Mouse (Mus musculus) forebrain, embryonic 15.5 days (tissue): ENCODE measurements around the gene Uts2r. TPM values are rescaled to one million over a fixed set of nuclear protein-coding genes. Genes with fewer than 3 reads are reported as not detected.

Experiments used
- ATAC-seq: fragments of 200-750 bp; cut with Nextera tagmentation; replicated peaks from 2 replicates; pipeline ENCODE4 v1.8.0; 2017; ENCODE audit warnings: mild to moderate bottlenecking, moderate TSS enrichment, moderate library complexity
- H3K27ac ChIP-seq: fragments of 300-500 bp; sonication (generic); replicated peaks from 2 replicates; pipeline ENCODE4 v1.5.1; 2015; ENCODE audit warnings: mild to moderate bottlenecking, inconsistent platforms
- H3K27me3 ChIP-seq: fragments of 300-500 bp; sonication (generic); 2 replicates; pipeline ENCODE4 v1.6.1; 2015; ENCODE audit warnings: inconsistent platforms
- H3K36me3 ChIP-seq: fragments of 300-500 bp; sonication (generic); 2 replicates; pipeline ENCODE4 v1.6.1; 2015; ENCODE audit warnings: mild to moderate bottlenecking, inconsistent platforms
- H3K4me1 ChIP-seq: fragments of 300-500 bp; sonication (generic); 2 replicates; pipeline ENCODE4 v1.6.1; 2015; ENCODE audit warnings: inconsistent platforms
- H3K4me2 ChIP-seq: fragments of 300-500 bp; sonication (generic); replicated peaks from 2 replicates; pipeline ENCODE4 v1.6.1; 2015; ENCODE audit warnings: mild to moderate bottlenecking, inconsistent platforms
- H3K4me3 ChIP-seq: fragments of 300-500 bp; sonication (generic); 2 replicates; pipeline ENCODE4 v1.5.1; 2015; ENCODE audit warnings: mild to moderate bottlenecking, inconsistent platforms
- H3K9ac ChIP-seq: fragments of 300-500 bp; sonication (generic); replicated peaks from 2 replicates; pipeline ENCODE4 v1.6.1; 2015; ENCODE audit warnings: mild to moderate bottlenecking, inconsistent platforms
- H3K9me3 ChIP-seq: fragments of 300-500 bp; sonication (generic); 2 replicates; pipeline ENCODE4 v1.6.1; 2016; ENCODE audit warnings: inconsistent platforms
- WGBS: fragments of 180-500 bp; shearing (Covaris S2); methylation state at CpG from one replicate; pipeline ENCODE4 v1.1.7; 2015; ENCODE audit warnings: mixed read lengths; 5-methylcytosine and 5-hydroxymethylcytosine counted together
- polyA plus RNA-seq: library from polyadenylated mRNA; unstranded; fragments of >200 nt; fragmentation: Nextera tagmentation; extraction: Ambion mirVana; gene quantifications from 2 replicates; pipeline ENCODE4 v1.2.1, GENCODE M21; 2015

Uts2r gene
- polyA plus RNA-seq: 0.18 TPM in 1 of 2 replicates, not detected in the other

DNA sequence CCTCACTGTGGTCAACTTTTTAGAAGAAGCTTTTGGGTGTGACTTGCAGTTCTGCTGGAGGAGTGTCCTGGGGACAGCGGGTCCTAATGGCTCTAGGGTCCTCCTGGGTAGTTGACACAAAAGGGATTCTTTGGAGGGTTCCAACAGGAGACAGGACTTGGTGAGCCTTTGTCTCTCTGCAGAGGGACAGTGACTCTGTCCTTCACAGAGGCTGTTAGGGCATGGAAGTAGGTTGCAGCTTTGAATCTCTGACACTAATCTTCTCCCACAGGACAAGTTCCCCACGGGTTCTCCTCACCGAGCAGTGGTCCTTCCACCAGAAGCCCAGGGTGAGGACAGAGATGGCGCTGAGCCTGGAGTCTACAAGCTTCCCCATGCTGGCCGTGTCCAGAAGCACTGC, at the start of gene Uts2r:
TSS of gene Uts2r (plus strand) at position 301 of the 400 bp plus-strand sequence.
- Histone ChIP-seq H3K27me3 (peaks cover 29% of the 10 kb centered on the region), H3K4me1 (peaks cover 7% of the 10 kb centered on the region), H3K9ac (no peak within 1 kb of the TSS), H3K4me2 (no peak within 1 kb of the TSS), H3K27ac (no peak within 1 kb of the TSS), H3K4me3 (no peak within 1 kb of the TSS), H3K9me3 (no peaks in the 10 kb centered on the region), H3K36me3 (no peaks in the 10 kb centered on the region)
- WGBS: 90% methylated on average over 5 of the region's 5 CpGs
- ATAC-seq: no peak

DNA sequence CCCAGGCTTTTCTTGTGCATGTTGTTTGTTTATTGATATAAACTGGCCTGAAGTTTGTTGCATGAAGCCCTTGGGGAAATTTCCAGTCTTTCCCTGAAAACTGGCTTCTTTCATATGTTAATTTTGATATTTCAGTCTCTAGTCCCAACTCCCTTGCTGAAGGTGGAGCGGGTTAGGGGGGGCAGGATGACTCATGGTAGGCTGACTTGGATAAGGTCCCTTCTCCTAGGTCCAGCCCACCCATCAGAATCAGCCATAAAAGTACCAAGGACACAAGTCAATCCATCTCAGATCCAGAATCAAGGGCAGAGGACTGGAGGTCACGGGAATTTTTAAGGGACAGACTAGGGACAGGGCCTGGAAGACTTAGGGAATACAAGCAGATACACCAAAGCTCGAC, 49.0 kb upstream of the Uts2r start:
- Histone ChIP-seq H3K4me2 (no peak overlapping the region), H3K27me3 (no peaks in the 10 kb centered on the region), H3K9ac (no peak overlapping the region), H3K4me1 (peaks cover 2% of the 10 kb centered on the region; the same call in 1 of the 2 replicates), H3K36me3 (no peaks in the 10 kb centered on the region), H3K4me3 (no peak overlapping the region), H3K27ac (no peak overlapping the region), H3K9me3 (no peaks in the 10 kb centered on the region)
- 86% methylated on average over 3 of the region's 3 CpGs for WGBS
- ATAC-seq: no peak

DNA sequence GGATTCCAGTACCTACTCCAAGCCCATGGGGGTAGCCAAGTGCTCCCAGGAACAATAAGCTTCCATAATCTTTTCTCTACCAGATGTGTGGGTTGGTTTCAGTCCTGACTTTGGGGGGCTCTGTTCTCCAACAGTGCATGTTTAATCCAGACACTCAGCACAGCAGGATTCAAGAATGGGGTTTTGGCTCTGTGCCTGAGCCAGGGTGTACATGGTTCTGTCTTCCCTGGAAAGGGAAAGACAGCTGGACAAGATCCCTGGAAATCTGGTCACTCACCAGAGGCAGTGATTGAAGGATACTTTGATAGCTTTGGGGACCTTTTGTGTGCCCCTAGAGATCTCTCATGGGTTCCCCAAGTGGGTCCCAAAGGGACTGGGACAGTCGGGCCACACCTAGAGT, 48.5 kb upstream of the Uts2r start:
- Histone ChIP-seq H3K4me2 (no peak overlapping the region), H3K4me1 (peaks cover 2% of the 10 kb centered on the region; the same call in 1 of the 2 replicates), H3K4me3 (no peak overlapping the region), H3K9ac (no peak overlapping the region), H3K27me3 (no peaks in the 10 kb centered on the region), H3K9me3 (no peaks in the 10 kb centered on the region), H3K27ac (no peak overlapping the region), H3K36me3 (no peaks in the 10 kb centered on the region)
- 67% methylated on average over 1 of the region's 1 CpGs for WGBS
- no peak for ATAC-seq

DNA sequence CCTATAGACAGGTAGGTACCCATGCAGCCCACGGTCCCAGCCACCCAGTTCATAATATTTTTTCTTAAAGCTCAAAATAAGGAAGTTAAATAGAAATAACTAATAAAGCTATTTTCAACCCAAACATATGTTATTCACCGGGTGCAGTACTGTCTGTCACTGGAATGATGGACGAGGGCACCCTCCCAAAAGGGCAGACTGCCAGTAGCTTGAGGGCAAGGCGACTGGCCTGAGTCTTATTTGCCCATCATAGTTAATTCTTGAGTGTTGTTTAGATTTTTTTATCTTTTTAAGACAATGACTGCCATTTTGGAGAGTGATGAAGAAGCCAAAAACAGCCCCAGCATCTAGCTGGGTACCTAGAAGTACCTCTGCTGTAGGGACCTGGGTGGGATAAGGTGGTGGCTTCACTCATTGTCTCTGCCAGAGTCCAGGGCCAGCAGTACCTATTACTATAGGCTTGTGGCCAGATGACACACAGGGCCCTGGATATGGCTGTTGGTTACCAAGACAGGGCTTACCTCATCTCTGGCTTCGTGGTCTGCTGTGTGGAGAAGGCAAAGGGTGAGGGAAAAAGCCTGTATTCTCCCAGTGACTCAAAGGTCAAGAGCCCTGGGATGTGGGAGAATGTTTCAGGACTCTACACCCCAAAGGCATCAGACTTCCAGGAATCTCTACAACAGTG, 47.8 kb upstream of the Uts2r start:
- no peaks in the 10 kb centered on the region for H3K27me3 ChIP-seq
- peaks cover 2% of the 10 kb centered on the region; the same call in 1 of the 2 replicates for H3K4me1 ChIP-seq
- WGBS: 62% methylated on average over 5 of the region's 5 CpGs
- no peak overlapping the region for H3K27ac ChIP-seq
- no peak overlapping the region for H3K9ac ChIP-seq
- H3K36me3 ChIP-seq: no peaks in the 10 kb centered on the region
- no peak overlapping the region for H3K4me2 ChIP-seq
- H3K9me3 ChIP-seq: no peaks in the 10 kb centered on the region
- no peak for ATAC-seq
- no peak overlapping the region for H3K4me3 ChIP-seq

DNA sequence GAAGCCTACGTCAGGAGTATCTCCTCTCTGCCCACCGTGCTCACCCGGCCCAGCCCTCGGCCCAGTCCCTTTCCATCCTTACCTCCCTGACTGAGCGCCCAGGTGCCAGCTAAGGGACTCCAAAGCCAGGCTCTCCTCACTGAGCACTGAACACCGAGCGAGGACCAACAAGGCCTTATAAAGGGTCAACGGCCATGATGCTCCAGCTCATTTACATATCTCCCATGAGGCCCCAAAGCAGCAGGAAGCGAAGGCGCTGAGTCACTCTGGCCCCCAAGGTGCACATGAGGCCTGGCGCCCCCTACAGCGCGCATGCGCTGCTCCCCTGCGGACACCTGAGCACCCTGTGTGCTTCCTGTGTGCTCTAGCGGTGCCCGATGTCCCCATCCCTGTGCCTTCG, 42.0 kb upstream of the Uts2r start:
- Histone ChIP-seq H3K4me1 (no peaks in the 10 kb centered on the region), H3K4me3 (no peak overlapping the region), H3K9ac (no peak overlapping the region), H3K4me2 (no peak overlapping the region), H3K9me3 (no peaks in the 10 kb centered on the region), H3K36me3 (no peaks in the 10 kb centered on the region), H3K27me3 (no peaks in the 10 kb centered on the region), H3K27ac (no peak overlapping the region)
- 91% methylated on average over 18 of the region's 18 CpGs for WGBS
- no peak for ATAC-seq

DNA sequence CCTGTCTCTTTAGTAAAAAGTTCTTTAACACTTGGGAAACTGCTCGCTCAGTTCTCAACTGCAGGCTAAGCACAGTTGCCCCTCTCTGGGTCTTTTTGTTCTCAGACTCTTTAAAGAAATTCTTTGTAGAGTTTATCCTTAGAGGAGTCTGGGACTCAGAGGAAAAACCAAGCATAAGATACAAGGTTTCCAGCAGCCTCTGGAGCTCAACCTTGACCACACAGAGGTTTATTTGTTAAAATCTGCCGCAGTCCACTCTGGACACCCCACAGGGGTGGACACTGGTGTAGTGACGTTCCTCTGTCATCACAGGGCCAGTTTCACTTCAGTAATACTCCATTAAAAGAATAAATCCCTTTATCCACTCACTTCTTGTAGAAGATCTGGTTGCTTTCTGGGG, 41.5 kb upstream of the Uts2r start, which contains the start of gene Tex19.2:
TSS of gene Tex19.2 (minus strand) at position 101 of the 400 bp plus-strand sequence.
- H3K9me3 ChIP-seq: no peaks in the 10 kb centered on the region
- no peak within 1 kb of the TSS for H3K9ac ChIP-seq
- no peak within 1 kb of the TSS for H3K4me3 ChIP-seq
- H3K4me2 ChIP-seq: no peak within 1 kb of the TSS
- no peak within 1 kb of the TSS for H3K27ac ChIP-seq
- no peak for ATAC-seq
- no peaks in the 10 kb centered on the region for H3K4me1 ChIP-seq
- 41% methylated on average over 3 of the region's 3 CpGs for WGBS
- H3K27me3 ChIP-seq: no peaks in the 10 kb centered on the region
- no peaks in the 10 kb centered on the region for H3K36me3 ChIP-seq

DNA sequence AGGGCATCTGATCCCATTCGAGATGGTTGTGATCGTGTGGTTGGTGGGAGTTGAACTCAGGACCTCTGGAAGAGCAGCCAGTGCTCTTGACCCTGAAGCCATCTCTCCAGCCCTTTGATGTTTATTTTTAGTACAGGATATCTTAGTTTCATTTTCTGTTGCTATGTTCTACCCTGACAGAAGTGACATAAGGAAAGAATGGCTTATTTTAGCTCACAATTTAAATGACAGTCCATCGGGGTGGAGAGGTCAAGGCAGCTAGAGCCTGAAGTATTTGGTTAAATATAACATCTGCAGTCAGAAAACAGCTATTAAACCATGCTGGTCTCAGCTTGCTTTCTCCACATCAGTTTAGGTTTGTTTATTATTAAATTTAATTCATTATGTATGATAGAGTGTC, 38.9 kb upstream of the Uts2r start:
- Histone ChIP-seq H3K4me2 (no peak overlapping the region), H3K4me1 (no peaks in the 10 kb centered on the region), H3K9ac (no peak overlapping the region), H3K9me3 (no peaks in the 10 kb centered on the region), H3K27ac (no peak overlapping the region), H3K36me3 (no peaks in the 10 kb centered on the region), H3K27me3 (no peaks in the 10 kb centered on the region), H3K4me3 (no peak overlapping the region)
- ATAC-seq: no peak
- 85% methylated on average over 3 of the region's 3 CpGs for WGBS

DNA sequence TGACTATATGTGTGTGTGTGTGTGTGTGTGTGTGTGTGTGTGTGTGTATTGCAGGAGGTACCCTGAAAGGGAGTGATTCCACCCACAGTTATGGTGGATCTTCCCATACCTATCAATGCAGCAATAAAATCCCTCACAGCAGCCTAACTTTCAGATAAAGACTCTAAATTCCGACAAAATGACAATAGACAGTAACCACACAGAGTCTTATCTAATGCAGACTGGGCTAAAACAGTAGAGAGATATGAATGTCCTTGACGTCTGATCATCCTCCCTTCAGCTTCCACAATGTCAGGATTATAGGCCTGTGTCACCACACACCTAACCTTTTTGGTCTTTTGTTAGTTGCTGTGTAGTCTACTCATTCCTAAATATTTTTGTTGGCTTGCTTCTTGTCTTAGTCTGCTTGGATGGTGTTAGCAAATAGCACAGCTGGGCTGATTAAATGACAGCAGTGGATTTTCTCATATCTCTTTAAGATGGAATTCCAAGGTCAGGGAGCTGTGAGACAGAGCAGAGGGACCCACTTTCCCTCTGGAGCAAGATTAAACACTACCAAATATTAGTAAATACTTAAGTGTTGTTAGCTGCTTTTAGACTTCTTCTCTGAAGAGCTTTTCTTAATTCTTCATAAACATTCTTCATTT, 37.9 kb upstream of the Uts2r start:
- no peak overlapping the region for H3K4me2 ChIP-seq
- H3K9me3 ChIP-seq: no peaks in the 10 kb centered on the region
- ATAC-seq: no peak
- 76% methylated on average over 2 of the region's 2 CpGs for WGBS
- no peak overlapping the region for H3K9ac ChIP-seq
- H3K4me1 ChIP-seq: no peaks in the 10 kb centered on the region
- no peaks in the 10 kb centered on the region for H3K36me3 ChIP-seq
- no peak overlapping the region for H3K27ac ChIP-seq
- H3K4me3 ChIP-seq: no peak overlapping the region
- no peaks in the 10 kb centered on the region for H3K27me3 ChIP-seq

DNA sequence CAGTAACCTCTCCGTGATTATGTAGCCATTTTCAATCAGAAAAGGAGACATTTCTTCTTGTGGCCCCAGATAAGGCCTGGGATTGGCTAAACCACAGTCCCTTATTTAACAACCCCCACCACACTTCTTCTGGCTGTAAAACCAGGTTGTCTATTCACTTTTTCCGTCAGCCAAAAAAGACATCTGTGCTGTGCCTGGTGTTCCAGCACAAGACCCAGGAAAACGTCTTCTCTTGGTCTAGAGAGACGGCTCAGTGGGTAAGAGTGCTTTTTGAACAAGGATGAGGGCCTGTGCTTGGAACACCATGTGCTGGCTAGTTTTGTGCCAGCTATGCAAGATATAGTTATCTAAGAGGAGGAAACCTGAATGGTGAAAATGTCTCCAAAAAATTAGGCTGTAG, 36.6 kb upstream of the Uts2r start:
- ATAC-seq: no peak
- 83% methylated on average over 4 of the region's 4 CpGs for WGBS

DNA sequence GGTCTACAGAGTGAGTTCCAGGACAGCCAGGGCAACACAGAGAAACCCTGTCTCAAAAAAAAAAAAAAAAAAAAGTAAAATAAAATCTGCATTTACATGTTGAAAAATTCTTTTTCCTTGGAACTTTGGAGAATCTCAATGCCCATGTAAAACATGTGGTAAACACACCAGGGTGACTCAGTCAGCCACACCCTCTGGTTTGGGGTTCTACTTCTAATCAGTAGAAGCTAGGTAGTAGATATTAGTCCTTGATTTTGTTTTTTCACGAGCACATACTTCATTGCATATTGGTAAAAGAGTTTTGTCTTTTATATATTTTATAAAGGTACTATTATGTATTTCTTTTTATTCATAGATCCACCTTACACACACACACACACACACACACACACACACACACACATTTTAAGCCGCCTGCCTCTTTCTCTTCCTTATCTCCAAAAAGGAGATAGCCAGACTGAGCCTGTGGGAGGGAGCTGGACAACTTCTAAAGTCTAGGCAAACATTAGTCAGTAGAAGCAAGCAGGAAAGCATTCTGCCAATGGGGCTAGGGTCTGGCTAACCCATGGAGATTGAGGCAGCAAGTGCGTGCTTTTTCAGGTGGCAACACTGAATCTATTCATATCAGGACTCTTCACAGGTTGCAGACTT, 34.4 kb upstream of the Uts2r start:
- no peak overlapping the region for H3K27ac ChIP-seq
- H3K9ac ChIP-seq: no peak overlapping the region
- no peaks in the 10 kb centered on the region for H3K9me3 ChIP-seq
- no peak overlapping the region for H3K4me3 ChIP-seq
- no peaks in the 10 kb centered on the region for H3K27me3 ChIP-seq
- no peaks in the 10 kb centered on the region for H3K36me3 ChIP-seq
- no peak overlapping the region for H3K4me2 ChIP-seq
- 87% methylated on average over 3 of the region's 3 CpGs for WGBS
- ATAC-seq: no peak
- H3K4me1 ChIP-seq: no peaks in the 10 kb centered on the region

More for the DNA sequence above, 36.6 kb upstream of the Uts2r start:
- Histone ChIP-seq H3K9ac (no peak overlapping the region), H3K4me2 (no peak overlapping the region), H3K9me3 (no peaks in the 10 kb centered on the region), H3K4me1 (no peaks in the 10 kb centered on the region), H3K4me3 (no peak overlapping the region), H3K36me3 (no peaks in the 10 kb centered on the region), H3K27me3 (no peaks in the 10 kb centered on the region), H3K27ac (no peak overlapping the region)

DNA sequence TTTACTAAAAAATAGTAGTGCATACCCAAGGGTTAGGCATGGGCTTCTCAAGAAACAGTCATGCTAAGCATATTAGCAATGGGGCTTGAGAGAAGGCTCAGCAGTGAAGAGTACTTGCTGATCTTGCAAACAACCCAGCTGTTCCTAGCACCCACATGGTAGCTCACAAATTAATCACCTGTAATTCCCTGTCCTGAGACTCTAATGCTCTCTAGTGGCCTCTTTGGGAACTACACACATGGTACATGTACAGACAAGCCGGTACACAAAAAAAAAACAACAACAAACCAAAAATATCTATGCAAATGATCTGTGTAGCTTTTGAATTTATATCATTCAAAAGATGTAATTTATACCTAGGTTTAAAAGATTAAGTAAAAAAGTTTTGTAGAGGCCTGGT, 33.7 kb upstream of the Uts2r start:
- ATAC-seq: no peak
- Histone ChIP-seq H3K27ac (no peak overlapping the region), H3K4me3 (no peak overlapping the region), H3K4me2 (no peak overlapping the region), H3K9ac (no peak overlapping the region), H3K4me1 (no peaks in the 10 kb centered on the region), H3K27me3 (no peaks in the 10 kb centered on the region), H3K36me3 (no peaks in the 10 kb centered on the region), H3K9me3 (no peaks in the 10 kb centered on the region)
- 73% methylated on average over 1 of the region's 1 CpGs for WGBS

DNA sequence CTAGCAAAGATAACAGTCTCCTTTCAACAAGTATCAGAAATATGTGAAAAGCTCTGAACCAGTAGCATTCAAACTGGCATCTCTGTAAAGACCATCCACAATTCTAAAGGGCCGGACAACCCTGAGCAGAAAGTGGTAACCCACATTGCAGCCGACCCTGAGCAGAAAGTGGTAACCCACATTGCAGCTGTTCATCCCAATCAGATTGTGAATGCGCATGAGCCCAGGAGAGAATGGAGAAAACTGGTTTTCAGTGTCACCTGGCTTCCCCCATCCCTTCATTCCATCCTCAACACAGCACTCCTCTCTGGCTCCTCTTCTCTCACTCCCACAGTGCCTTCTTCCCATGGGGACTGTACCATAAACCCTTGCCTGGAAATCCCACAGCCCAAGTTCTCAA, 32.6 kb upstream of the Uts2r start:
- Histone ChIP-seq H3K9ac (no peak overlapping the region), H3K4me1 (no peaks in the 10 kb centered on the region), H3K27me3 (no peaks in the 10 kb centered on the region), H3K9me3 (no peaks in the 10 kb centered on the region), H3K4me2 (no peak overlapping the region), H3K4me3 (no peak overlapping the region), H3K36me3 (no peaks in the 10 kb centered on the region), H3K27ac (no peak overlapping the region)
- no peak for ATAC-seq
- WGBS: 92% methylated on average over 3 of the region's 3 CpGs
